Mouse (Mus musculus): ENCODE measurements at regions not wholly inside any gene's neighbourhood (a gene's known extent, or its start where the extent isn't known, plus 50 kb on each side); places are given as distances from the start of the nearest gene placed in this dataset.

DNA sequence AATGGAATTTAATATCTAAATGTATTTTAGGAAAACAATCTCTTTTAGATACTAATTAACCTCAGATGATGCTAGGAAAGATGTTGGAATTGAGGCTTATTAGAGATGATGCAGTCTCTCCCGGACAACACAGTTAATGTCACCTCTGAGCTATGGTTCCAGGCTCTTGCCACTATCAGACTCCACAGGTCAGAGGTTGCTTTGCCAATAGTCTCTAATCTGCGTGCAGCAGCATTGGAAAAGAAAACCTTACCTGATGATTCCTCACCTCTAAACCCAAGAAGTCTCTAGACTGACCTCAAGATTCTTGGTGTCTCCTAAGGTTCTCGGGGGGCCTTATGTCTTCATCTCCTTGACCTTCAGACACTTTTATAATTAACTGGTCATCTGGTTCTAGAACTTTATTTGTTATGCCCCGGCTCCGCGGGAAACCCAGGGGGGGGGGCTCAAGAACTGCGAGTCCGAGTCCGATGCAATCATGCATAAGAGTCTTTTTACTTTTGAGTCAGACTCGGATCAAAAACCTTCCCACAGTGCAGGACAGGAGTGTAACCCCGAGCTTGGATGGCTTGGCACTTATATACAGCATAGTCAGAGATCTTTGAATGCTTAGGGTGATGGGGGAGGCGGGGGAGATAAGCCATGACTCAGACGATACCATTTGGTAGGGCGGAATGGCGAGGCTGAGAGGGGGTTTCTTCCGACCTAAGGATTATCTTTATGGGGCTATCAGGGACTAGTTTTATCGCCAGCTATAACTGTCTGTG lies 626.9 kb downstream of the Zfp706 start:
- no peak for DNase-seq (ENCODE audit: low read depth)

DNA sequence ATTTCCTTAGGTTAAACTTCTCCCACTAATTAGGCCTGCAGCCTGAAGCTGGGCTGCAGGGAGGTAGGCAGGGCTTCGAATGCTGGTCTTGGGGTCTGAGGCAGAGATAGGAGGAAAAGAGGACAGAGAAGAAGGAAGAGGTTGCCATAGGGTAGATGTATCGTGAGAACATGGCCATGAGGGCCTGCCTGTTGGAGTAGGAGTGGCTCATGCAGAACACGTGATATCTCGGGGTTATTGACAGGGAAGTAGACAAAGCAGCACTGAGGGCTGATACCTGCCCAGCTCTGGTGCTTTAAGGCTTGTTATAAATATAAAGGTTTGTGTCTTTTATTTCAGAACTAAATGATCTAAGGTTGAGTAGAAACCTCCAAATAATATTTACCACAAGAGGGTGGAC lies 628.9 kb downstream of the Zfp706 start:
- no peak for DNase-seq (ENCODE audit: low read depth)

DNA sequence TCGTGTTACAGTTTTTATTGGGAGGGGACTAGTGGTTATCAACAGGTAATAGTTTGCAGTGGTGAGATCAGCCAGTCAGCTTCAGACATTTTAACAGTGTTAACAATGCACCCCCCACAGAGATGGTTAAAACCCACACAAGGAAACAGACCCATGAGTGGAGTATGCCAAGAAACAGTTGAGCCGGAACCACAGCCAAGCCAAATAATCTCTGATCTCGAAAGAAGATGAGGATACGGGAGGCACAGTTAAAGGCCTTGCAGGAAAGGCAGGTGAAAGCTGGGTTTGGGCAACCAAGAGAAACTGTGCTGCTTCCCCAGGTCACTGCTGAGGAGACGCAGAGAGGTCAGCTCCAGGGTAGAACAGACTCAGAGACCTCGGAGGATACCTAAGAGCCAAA lies 631.0 kb downstream of the Zfp706 start:
- DNase-seq (ENCODE audit: low read depth), result no peak

DNA sequence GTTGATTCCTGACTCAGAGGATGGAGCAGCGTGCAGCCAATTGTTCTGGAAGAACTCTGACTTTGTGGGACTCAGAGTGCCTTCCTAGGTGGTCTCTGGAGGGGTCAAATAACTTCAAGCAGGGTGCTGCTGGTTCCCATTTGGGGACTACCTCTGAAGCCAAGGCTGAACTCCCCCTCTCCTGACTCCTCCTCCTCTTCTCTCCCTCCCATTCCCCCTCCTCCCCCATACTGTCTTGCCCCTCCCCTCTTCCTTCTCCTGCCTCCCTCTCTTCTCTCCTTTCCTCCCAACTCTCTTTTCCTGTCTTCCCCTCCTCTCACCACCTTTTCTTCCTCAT lies 632.1 kb downstream of the Zfp706 start:
- DNase-seq (ENCODE audit: low read depth), result no peak

DNA sequence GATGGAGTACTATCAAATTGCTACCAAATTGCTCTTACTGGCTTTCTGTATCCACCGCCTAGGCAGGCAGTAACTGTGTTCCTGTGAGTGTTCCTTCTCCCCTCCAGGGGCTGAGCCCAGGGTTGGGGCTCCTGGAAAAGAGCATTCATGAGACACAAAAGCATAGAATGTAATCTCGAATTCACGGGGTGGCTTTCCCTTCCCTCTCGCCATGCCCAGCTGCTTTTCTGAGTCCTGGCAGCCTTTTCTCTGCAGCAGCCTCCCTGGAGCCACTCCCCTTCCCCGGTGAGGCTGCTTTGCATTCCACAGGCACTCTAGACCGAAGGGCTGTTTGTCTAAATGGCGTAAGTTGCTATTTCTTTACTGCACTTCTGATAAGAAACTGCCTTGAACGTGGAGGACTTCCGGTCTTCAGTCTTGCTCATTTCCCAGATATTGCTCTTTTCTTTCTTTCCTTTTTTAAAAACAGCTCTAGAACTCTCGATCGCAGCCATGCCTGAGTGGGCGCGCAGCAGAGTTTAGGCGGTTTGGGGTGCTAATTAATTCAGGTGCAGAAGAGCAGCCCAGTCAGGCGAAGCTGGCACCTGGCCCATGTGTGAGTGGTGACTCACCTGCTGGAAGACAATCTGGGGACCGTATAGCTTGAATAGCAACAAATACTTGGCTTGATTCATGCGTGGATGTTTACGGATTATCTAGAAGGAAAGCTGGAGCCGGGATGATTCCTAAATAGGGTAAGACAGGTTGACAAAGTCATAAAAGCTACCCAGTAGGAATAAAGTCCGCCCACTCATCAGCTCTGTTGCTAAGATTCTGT lies 632.6 kb downstream of the Zfp706 start:
- no peak for DNase-seq (ENCODE audit: low read depth)

DNA sequence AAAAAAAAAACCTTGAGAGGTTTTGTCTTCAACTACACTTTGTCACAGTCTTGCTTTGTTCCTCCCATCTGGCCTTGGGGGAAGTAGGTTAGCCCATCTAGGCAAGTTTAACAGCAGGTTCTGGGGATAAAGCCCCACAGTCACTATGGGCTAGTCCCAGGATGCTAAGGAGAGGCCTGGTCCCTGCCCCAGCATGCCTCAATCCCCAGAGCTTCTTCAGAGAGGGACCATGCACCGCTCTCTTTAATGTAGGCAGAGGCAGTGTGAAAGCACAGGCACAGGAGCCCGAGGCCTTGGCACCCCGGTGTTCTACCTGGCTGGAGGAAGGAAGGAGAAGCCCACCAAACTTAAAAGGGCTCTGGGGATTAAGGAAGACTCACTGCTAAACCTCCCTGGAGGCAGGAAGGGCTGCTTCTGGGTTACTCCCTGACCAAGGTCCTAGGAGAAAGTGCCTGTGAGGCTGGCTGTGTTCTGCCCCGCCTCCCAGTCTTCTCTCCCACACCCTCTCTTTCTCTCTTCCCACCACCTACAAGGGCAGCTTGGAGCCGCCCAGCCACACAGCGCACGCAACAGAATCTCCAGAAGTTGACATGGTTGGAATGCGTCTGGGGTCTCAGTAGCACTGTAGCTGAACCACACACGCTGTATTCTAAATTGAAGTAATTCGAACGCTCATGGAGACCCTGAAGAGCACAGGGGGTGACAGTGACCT lies 633.5 kb downstream of the Zfp706 start:
- no peak for DNase-seq (ENCODE audit: low read depth)

DNA sequence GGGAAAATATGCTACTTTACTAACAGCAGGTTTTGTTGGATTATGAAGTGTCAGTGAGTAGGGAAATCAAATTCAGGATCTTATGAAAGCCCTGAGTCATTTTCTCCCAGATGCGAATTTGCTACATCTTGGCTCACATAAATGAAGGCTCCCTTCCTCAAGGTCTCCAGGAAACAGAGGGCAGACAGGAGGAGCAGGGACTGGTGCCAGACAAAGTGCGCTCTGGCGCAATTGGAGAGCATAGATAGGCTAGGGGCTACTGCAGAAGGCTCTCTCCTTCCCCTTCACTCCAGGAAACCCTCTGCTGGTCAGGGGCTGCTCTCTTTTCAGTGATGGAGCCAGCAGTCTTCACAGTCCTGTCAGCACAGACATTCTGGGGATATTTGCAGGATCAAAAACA lies 634.1 kb downstream of the Zfp706 start:
- DNase-seq (ENCODE audit: low read depth), result peak; percentile 66

DNA sequence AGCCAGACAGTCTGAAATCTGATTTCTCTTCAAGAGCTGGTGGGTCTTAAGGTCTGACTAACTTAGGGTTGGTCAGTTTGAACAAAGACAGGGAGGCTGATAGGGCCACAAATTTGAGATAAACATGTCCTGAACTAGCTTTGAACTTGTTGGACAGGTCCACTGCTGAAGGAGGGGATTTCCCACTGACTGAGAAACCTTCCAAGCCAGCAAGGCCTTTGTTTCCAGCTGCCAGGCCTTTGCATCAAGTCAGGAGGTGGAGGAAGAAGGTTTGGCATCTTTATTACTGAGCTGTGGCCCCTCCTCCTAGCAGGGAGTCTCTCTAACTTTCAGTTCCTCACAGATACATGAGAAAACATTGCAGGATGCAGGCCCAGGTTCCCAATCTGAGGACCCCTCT lies 636.2 kb downstream of the Zfp706 start:
- peak; percentile 26 for DNase-seq (ENCODE audit: low read depth)

DNA sequence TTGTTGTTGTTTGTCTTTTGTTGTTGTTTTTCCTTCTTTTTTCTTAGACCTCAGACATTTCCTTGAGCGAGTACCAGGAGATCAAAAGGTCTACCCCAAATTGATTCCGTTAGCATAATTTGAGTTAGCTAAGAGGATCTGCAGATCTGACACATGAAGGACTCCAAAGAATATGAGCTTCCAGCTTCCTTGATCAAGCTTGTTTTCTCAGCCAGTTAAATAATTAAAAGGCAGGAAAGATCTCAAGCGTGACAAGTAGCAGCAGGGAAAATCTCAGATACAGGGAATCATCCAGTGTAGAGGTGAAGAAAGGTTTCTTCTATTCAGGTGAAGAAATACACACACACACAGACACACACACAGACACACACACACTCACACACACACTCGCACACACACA lies 636.7 kb downstream of the Zfp706 start:
- no peak for DNase-seq (ENCODE audit: low read depth)

DNA sequence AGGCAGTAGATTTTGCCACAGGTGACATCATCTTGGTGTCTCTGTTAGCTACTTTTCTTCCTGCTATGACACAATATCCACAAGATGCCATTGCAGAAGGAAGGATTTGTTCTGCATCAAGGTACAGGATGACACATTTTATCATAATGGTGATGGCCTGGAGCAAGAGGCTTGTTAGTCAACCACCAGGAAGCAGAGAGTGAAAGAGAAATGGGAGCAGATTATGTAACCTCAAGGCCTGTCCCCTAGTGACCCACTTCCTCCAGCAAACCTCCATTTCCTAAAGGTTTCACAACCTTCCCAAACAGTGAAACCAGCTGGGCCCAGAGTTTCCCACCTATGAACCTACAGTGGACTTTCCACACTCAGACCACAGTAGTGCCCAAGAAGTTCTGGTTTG lies 640.3 kb downstream of the Zfp706 start:
- DNase-seq (ENCODE audit: low read depth), result no peak

DNA sequence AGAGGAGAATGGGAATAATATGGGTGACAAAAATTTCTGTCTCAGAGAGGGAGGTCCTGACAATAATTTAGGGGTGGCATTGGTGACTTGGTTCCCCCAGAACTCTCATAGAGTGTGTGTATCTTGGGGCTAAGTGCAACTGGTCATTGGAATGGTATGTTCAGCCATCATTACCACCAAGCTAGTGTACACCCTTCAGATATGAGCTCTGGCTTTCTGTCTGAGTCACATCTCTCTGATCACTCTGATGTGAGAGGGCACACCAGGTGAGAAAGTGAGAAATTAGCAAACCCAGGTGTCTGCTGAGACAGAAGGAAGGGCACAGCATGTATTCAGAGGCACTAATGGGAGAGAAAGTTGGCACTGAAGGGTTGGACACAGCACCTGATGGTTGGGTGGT lies 642.8 kb downstream of the Zfp706 start:
- DNase-seq (ENCODE audit: low read depth), result no peak

DNA sequence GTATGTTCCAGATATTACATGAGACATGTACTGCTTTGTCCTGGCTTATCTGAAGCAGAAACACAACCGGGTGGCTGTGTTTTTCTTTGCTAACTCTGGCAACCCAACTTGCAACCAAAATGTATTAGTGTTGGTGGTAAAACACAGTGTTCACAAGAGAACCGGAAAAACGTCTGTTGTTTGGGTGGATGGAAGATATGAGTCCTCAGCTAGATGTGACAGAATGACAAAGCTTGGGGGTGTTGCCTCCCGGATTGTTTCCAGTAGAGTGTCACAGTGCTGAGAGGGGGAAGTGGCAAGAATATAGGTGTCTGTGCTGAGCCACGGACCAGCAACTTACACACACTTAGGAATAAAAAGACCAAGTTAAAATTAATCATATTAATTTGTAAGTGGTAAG lies 643.5 kb downstream of the Zfp706 start:
- no peak for DNase-seq (ENCODE audit: low read depth)

DNA sequence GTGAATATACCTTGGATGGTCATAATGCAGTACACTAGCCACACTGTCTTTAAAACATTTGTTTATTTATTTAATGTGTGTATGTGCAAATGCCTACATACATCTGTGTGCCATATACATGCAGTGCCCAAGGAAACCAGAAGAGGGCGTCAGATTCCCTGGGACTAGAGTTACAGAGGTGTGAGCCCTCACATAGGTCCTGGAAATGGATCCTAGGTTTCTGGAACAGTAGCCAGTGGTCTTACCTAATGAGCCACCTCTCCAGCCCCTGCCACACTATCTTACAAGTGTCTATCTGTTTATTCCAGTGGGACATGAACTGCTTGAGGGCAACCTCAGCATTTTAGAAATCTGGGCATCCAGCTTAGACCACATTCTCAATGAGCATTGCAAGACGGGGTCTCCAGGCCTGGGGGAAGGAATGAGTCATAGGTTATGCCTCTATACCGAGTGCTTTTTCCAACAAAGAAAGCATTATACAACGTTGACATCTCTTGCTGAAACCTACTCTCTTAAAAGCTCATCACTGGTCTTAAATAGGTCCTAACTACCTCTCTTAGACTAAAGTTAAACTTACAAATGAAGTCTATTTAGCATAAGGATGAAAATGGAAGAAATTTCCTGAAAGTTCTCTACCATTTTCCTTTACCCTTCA lies 644.5 kb downstream of the Zfp706 start:
- no peak for DNase-seq (ENCODE audit: low read depth)

DNA sequence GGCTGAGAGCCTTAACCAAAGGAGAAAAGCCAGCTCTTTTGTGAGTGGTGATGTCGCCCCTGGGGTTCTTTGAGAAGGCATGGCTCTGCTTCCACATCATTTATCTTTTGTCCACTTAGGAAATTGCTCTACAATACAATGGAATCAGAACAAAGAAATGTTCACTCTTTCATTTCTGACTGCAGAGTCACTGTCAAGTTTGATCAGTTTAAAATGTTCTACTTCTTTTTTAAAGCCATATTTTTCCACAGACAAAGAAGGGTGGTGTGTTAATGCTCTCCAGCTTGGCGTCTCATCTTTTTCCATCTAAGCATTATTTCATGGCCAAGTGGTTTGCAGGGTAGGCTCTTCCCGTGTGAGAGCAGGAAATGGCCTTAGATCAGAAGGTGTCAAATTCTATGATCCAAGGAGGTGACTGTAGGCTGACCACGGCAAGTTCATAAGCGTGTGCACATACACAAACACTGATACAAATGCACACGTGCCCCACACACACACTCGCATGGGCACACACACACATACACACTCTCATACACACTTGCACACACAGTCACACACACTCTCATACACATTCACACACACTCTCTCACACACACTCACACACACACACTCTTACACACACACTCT lies 645.9 kb downstream of the Zfp706 start:
- DNase-seq (ENCODE audit: low read depth), result no peak

DNA sequence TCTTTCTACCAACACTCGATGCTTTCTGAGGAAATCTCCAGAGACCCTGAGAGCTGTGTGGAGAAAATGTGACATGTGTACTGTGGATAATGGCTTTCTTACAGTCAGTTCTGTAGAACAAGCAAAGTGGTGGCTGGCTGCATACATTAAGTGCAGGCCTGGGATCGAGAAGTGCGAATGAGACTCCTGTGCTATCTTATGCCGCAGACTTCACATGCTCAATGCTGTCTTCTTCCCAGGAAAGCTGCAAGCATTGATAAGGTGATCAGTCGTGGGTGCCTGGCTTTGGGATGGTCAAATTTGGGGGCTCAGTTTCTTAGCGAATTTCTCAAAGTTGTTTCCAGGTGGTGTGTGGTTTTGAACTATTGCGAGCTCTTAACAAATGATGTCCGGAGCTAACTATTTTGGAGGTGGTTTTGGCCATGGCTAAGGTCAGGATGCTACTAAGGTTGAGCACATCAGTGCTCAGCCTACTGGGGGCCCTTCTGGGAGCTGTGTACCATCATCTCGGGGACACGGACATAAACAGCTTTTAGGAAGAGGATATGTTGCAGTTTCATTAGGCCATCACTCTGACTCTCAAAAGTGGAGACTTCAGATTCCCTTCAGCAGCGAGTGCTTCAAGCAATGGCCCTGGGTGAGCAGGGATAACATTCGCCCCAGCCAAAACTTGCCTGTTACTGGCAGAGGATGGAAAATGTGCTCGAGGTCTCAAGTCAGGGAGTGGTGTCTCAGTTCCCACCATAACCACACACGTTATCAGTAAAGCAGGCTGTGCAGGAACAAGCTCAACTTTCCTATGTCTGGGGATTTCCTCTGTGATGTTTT lies 646.7 kb downstream of the Zfp706 start:
- DNase-seq (ENCODE audit: low read depth), result peak; percentile 64

DNA sequence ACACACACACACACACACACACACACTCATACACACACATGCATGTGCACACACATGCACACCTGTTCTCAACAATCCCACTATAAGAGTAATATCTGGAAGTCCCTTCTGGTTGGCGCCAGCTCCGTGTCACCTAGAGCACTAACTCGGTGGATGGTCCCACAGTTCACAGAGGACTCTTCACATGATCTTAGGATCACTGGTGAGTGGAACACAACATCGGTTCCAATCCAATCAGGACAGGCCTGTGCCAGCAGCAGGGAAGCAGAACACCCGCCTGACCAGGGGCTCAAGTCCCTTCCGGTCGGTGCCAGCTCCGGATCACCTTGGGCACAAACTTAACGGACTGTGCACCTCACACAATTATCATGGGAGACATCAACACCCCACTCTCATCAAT lies 651.7 kb downstream of the Zfp706 start:
- no peak for DNase-seq (ENCODE audit: low read depth)

DNA sequence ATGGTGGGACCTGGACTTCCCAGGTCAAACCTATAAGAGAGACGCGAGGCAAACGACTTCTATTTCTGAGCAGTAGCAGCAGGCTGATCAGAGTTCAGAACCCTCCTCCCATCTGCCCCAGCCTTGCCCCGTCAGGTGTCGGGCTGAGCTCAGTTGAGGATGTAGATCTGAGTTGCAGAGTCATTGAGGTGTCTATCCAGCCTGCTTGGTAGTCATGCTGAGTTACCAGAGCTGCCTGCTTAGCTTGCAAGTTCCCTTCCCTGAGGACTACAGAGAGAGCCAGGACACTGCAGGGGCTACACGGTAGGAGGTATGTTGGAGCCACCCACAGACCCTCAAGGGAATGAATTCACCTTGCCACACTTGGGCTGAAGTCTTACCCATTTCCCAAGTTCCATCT lies 653.0 kb downstream of the Zfp706 start:
- no peak for DNase-seq (ENCODE audit: low read depth)

DNA sequence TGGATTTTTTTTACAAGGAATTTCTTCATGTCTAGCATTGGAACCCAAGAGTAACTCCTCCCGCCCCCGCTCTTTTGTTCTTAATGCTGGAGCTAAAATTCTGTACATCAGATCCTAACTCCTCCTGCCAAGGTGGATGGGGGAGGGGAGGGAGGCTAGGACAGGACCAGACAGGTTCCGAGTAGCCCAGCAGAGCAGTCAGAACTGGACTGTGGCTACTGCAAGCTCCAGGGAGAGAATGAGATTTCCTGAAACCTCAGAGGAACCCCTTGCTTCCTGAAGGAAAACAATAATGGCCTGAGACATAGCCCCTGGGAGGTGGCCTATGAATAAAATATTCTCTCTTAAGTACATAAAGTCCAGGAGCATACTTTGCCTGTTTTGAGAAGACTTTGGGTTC lies 653.8 kb downstream of the Zfp706 start:
- no peak for DNase-seq (ENCODE audit: low read depth)

DNA sequence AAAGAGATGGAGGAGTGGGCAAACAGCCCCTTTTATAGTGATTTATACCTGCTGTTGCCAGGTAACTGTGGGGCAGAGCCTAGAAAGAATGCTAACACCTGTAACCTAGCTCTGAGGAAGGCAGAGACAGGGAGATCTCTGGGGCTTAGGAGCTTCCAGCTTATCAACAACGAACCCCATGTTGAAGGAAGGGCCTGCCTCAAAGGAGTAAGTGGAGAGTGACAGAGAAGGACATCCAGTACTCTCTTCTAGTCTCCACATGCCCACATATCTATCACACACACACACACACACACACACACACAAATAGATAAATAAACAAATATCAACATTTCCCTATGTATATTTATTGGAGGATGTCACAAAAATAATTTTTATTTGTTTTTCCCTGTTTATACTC lies 654.6 kb downstream of the Zfp706 start:
- no peak for DNase-seq (ENCODE audit: low read depth)

DNA sequence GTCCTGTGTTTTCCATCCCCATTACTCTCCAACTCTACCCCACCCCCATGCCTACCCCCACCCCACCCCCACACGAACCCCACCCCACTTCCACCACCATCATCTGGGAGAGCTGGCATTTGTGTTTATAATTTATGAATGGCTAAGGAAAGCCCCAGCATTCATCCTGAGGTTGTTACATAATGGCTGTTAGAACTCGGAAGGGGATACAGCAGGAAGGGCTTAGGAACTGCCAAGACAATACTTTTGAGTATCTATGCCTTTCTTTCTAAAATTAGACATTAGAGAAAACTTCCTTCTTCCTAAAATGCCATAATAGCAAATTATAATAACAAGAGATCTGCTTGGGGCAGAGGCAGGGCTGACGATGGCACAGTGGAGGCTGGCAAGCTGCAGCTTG lies 655.9 kb downstream of the Zfp706 start:
- no peak for DNase-seq (ENCODE audit: low read depth)

DNA sequence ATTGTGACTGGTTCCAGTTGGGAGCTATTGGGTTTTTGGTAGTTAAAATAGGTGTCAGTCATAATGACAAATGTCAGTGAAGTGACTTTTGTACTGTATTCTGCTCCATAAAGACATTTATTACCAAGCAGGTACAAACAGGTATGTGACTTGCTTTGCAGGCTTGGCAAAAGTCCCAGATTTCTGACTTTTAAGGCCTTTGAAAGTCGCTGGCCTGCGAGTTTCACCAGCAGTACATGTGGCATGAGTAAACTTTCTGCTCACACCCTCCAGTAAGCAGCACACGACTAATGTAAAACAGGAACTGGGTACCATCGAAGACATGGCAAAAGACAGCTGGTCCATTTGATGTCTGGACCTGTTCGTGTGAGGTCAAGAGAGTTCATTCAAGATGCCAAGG lies 659.2 kb downstream of the Zfp706 start:
- no peak for DNase-seq (ENCODE audit: low read depth)

Data from fibroblast of lung, adult 2 months (primary cell).